Mouse (Mus musculus) adrenal gland, postnatal 36 days (tissue): ENCODE measurements around the gene Prss34. TPM values are rescaled to one million over a fixed set of nuclear protein-coding genes. Genes with fewer than 3 reads are reported as not detected.

Experiments used
- DNase-seq, 2 experiments: peaks; one replicate each; pipeline ENCODE4 v3.0.0; 2021; ENCODE audit warnings: mixed read lengths in 1 of 2
- long read RNA-seq, 2 experiments: library from polyadenylated mRNA; stranded (forward); transcript quantifications; one replicate each; pipeline ENCODE4 v2.0.0; 2021; ENCODE audit warnings: borderline sequencing depth in 2 of 2
- total RNA-seq, 2 experiments: library from RNA; stranded (reverse); gene quantifications; 2 replicates each; pipeline ENCODE4 v1.2.3; 2021

Gene Prss34
- total RNA-seq, result under 1 TPM; 0.30 to 0.43 TPM
- long read RNA-seq, experiment 1, result 0 reads
- long read RNA-seq, experiment 2, result 0 reads

DNA sequence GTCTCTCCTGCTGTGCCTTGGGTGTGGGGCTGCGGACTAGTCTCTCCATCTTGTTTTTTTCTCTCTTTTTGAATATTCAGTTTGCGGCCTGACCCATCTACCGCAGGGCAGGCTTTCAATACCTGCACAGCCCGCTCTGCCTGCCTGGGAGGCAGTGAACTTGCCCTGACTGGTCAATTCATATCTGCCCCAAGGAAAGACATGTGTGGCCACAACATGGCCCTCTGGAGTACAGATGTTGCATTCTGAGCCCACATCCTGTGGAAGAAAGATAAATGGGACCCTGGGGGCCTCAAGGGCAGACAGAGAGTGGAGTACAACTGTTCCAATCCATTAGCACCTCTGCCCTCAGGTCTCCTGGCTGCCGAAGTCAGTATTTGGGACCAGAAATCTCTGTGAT, at the start of gene Prss34:
Prss34 (plus strand) TSS at position 301 of the 400 bp plus-strand sequence.
- no peak for DNase-seq

DNA sequence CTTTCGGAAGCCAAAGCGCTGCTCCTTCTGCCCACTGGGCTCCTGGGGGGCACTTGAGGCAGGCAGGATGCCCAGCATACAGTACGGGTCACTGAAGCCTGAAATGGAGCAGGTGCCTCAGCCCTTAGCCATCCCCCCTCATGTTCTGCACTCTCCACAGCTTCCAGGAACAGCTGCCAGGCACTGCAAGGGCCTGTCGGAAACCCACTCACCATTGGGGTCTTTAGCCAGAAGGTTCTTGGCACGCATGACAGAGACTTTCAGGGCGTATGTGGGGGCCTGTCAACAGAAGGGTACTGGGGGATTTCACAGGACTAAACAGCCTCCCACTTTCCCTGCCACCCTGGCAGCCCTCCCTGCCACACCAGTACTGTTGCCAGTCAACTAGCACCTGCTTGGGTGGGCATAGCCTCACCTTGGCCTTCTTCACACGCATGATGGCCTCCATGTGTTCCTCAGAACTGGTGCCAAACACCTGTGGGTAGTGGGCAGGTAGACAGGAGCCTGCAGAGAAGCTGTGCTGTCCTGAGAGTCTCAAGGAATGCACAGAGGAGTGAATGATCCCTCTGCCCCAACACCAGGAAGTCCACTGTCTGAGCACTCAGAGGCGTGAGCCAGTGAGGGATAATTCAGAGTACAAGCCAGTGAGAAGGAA, 47.9 kb upstream of the Prss34 start:
- no peak for DNase-seq

DNA sequence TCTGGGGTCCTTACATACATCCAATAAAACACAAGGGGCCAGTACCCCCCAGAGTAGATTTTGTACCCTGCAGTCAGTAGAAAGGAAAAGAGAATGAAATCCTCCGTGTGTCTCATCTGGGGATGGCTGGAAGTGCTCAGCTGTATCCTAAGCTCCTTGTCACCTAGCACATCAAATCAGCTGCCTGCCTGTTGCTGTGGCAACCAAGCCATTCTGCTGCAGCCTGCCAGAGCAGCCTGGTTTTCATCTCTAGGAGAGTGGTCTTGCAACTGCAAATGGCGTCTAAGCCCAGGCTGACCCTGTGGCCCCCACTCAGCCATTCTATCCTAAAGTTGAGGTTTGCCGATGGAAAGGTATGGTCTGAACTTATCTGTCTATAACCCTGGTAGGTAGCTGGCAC, 45.6 kb upstream of the Prss34 start:
- no peak for DNase-seq

DNA sequence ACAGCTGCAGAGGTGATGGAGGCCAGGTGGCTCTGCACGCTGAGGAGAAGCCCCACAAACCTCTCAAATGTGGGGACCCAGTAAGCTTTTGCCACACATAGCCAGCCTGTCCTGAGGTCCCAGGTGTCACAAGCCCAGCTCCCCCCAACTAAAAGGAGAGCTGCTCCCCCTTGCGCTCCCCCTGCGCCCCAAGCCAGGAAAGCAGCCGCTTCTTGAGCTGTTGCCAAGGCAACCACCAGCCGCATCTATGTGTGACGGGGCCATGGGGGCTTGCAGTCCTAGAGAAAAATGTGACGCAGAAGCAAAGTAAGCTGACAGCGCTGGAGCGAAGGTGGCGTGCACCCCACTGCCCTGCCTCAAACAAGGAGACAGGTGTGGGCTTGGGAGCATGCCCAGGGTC, 44.4 kb upstream of the Prss34 start:
- no peak for DNase-seq

DNA sequence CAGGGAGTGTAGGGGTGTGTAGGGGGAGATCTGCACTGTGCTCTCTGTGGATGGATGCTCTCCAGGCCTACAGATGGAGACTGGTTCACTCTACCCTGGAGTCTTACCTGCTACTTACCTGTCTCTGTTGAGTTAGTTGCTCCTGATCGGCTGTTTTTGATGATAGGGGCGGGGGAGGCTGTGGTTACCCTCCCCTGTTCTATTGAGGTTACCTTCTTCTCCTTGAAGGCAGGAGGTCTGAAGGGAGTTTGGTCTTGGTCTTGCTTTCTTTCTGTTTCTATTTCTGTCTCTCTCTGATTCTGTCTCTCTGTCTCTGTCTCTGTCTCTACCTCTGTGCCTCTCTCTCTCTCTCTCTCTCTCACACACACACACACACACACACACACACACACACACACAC, 43.1 kb upstream of the Prss34 start:
- no peak for DNase-seq

DNA sequence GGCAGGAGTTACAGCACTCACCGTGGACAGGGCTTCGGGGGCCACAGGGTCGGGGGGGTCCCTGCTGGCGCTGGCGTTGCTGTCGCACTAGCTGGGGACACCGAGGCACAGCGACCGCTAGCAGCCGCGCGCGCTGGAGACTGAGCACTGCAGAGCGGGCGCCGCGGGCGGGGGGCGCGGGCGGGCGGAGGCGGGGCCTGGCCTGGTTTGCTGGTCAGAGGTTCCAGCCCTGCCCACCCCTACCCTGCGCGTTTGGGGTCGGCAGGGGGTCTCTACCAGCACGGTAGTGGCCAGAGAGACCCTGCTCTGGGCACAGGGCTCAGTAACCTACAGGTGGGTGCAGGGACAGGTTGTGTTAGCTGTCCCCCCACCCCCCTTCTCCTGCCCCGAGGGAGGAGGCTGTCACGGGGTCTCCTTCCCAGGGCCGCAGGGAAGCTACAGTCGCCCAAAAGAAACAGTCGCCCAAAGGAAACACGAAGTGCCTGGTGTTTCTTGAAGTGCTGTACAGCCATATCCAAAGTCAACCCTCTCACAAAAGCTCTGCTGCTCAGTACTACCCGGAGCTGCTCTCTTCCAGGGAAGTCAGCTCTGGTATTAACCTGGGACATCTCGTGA, 41.9 kb upstream of the Prss34 start, which contains the start of gene Baiap3:
Baiap3 (minus strand) TSS at position 225 of the 615 bp plus-strand sequence.
- peak in 1 of 2 experiments; percentile 35 for DNase-seq

DNA sequence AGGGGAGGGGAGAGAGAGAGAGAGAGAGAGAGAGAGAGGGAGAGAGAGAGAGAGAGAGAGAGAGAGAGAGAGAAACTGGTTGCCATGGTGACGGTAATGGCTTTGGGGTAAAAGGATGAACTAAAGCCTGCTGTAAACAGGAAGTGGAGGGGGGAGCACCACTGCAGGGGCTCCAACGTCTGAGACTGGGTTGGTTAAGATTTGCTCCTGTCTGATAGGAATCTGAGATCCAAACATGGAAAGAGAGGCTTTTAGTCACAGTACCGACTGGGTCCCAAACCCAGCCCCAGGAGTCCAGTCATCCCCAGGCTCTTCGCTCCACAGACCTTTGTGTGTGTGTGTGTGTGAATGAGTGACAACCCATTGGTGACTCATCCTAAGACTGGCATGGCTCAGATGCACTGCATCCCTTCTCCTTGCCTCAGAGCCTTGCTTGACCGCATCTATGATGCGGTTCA, 40.4 kb upstream of the Prss34 start:
- DNase-seq, result no peak

DNA sequence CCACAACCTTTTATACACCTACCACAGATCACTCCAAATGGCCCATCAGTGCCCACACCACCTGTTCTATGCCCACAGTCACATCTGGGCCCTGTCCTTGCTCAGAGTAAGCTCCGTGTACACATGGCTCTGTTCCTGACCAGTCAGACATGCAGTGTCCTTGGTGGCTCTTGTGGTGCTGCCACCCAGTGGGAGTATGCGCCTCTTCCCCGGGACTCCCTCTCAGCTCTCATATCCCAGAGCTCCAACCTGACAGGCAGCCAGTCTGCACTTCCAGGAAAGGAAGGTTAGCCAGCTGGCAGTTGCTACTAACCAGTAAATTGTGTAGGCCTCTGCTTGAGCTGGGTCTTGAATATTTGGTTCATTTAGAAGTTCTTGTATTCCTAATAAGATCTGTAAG, 33.7 kb upstream of the Prss34 start:
- peak; percentile 77 to 80 for DNase-seq

DNA sequence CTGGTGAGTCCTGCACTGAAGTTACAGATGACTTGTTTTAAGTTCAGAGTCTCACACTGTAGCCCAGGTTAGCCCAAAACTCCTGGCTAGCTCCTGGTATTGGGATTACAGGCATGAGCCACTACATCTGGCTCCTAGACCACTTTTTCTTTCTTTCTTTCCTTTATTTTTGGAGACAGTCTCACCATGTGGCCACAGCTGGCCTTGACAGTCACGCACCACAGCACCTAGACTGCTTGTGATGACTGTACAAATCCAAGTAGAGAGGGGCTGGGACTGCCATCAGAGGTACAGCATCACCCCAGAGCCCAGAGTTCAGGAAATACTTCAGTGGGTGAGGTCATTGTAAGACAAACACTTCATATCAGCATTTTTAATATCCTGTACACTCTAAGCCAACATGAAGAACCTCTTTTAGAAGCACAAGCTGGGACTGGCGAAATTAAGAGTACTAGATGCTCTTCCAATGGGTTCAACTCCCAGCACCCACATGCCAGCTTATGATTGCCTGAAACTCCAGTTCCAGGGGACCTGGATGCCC, 27.3 kb upstream of the Prss34 start:
- DNase-seq, result no peak

DNA sequence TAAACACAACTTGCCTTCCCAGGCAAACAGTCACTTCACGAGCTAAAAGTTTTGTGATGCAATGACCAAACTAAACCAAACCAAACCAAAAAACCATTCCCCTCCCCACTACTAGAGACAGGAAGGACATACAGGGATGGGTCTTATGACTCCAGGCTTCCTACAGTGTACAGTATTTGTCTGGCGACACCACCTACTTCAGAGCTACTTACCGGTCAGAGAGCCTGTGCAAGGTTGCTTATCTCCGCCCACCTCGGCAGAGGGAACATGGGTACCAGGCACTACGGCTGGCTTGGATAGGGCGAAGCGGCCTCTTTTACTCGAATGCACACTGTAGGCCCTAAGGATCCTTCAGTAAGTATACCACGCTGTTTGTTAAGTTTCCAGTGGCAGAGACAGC, 25.9 kb upstream of the Prss34 start:
- no peak for DNase-seq

DNA sequence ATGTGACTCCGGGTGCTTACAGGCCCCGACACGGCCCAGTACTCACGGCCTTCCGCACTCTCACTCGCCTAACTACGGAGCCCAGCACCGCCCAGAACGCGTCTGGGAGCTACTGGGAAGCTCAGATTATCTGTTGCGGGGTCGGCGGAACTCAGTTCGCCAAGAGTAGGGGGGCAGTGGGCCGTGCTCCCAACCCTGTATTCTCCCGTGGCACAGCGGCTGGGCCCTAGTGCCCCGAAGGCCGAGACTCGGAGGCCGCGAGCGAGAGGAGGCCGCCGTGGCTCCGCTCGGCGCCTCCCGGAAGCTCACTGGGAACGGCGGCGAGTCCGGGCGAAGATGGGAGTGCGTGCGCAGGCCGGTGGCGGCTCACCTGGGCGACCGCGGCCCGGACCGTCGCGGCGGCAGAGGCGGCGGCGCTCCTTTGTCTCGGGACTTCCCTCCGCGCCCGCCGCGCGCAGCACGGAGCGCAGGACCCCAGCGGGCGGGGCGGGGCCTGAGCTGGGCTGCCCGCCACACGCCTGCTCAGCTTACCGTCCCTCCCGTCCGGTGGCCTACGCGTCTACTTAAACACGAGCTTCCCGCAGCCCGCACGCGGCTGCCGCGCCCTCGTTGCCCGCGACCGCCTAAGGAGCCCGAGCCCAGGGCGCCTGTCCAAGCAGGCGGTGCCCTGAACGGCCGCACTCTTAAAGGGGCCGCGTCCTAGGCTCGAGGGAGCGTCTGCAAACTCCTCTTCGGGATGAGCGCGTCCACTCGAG, 25.1 kb upstream of the Prss34 start:
- peak; percentile 88 to 89 for DNase-seq

DNA sequence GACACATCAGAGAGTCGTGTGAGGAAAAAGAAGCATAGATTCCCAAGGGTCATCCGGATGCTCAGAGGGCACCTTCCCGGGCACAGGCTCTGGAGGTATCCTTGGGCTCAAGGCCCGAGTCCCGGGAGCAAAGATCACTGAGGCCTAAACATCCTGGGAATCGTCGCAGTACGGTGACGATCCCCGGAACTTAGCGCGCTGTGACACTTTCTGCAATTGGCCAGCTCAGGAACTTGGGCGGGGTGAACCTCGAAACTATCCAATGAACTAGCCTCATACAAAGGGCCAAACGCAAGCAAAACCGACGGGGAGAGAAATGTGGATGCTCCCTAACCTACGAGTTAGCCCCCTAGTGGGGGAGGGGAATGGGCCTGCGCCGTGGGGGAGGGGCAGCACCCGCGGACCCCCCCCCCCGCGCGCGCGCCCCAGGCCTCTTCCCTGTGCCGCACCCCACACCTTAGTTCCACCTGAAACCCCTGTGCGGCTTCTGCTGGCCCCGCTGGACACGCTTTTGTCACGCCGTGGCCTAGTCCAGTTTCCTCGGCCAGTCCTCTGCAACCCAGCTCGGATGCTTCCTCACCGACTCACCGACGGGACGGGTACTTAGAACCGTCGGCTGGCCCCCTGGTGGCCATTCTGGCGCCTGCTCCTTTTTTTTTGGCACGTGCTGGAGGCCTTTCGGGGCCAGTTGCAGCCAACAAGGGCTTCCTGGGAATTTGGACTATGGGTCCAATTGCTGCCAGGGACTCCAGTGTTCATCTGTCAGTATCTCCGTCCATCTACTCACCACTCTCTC, 24.3 kb upstream of the Prss34 start:
- peak; percentile 92 for DNase-seq

DNA sequence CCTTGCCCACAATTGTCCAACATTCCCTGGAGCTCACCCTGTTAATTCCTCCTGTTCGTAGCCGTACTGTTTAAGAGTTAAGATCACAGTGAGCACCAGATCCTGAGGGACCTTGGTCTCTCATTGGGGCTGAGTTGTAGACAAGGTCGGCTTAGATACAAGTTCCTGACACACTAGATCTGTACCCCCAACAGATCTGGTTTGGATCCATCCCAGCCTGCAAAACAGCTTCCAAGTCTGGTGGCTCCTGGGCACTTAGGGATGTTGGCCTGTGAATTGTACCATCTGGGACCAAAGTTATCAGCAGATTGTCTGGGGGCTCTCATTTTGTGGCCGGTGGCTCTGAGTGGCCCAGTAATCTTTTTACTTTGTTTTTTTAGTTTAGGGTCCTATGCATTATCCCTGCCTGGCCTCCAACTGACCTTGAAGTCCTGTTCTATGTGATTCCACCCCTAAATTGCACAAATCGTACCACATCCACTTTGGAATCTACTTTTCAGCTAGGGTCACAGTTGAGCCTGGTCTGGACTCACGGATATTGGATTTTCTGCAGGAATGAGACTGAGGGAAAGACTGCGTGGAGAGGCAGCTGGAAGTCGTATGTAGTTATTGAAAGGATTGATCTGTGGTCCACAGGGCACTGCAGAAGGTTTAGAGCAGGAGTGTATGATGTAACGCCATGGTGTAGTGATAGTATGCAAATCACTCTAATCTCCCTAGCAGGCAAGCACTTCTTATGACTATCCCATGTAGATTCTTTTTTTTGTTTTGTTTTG, 23.4 kb upstream of the Prss34 start, which contains the start of gene Ube2i:
Ube2i (minus strand) TSS at position 52 of the 776 bp plus-strand sequence.
- no peak for DNase-seq

DNA sequence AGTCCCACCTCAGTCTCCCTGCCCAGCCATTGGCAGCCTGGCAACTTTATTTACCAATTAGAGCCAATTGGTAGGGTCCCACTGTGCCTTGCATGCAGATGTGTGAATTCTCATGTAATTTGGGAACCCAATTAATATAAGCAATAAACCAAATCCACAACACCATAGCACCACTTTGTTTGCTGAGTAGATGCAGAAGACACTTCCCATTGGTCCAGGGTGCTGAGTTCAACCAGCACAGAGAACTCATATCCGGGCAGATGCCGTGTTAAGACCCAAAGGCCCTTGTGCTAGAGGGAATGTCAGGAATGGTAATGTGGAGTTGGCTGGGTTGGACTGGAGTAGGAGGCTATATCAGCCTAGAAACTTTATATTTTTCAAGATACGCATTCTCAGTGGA, 22.4 kb upstream of the Prss34 start:
- DNase-seq, result no peak

DNA sequence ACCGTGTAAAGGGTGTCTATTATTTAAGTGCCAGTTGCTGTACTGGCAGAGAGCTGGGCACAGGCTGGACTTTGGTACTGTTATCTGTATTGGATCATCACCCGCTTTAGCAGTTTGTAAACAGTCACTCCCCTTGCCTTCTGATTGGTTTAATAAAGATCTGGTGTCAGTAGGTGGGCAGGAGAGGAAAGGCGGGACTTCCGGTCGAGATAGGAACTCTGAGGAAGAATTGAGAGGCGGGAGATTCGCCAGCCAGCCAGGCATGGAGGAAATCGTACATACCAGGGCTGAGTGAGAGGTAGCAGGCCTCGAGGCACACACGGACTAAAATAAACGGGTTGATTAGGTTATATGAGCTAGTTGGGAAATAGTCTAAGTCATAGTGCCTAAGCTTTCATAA, 16.1 kb upstream of the Prss34 start:
- DNase-seq, result peak; percentile 59 to 66

DNA sequence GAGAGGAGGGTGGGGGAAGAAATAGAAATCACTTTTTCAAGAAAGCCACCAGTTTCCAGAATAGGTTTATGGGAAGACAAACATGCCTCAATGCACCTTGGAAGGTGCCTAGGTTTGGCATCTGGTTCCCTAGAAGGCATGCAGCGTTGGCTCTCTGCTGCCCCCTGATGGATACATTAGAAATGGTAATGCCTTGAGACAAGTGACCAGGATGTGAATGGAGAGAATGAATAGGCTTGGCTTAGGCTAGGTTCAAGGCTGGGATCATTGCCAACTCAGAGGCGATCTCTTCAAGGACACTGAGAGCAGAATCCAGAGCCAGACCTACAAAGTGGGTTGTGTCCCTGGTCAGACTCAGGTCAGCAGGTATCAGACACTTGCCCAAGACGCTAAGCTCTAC, 13.2 kb upstream of the Prss34 start:
- peak; percentile 71 to 86 for DNase-seq

DNA sequence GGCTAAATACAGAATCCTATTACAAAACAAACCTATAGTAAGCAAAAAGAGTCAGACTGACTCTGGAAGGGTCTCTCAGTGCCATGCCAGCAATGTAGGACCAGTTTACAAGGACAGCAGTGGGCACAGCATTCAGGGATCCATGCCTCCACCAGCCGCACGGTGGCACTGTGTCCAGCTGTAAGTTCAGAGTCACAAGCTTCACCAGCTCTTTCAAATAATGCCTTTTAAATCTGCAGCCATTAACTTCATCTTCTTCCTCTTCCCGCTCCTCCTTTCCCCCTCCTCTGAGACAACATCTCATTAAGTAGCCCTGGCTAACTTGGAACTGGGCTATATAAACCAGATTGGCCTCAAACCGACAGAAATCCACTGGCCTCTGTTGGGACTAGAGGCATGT, 9.4 kb upstream of the Prss34 start:
- DNase-seq, result peak; percentile 67 to 76

DNA sequence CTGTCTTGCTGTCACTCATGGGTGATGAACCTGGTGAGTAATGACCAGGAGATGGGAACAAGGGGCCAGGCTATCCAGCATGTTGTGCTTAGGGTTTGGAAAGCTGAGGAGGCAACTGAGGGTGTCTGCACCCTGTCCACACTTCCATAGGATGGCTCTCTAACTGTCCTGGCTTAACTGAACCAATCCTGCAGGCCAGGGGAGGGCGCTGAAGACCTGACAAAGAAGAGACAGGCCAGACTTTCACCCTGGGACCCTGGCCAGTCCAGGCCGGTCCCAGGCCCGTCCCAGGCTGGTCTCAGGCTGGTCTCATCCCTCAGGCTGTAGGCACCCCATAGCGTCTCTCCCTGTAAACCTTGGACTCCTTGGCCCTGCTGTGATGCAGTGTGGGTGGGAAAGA, 7.8 kb upstream of the Prss34 start:
- DNase-seq, result no peak

DNA sequence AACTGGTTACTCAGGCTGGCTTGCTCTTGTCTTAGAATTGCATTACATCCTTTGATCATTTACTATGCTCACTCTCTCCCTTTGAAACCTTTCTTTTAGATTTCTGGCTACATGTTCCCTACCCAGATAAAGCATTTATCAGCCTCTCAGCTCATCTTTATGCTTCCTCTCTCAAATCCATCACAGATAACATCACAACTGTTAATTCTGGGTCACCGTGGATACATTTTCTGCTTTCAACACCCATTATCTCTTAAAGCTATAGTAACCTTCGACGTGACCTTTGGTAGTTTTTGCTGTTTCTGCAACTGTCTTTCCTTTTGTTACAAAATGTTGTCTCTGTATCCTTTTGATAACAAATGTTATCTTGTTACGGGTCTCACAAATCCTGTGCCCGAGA, 4.7 kb upstream of the Prss34 start:
- no peak for DNase-seq

DNA sequence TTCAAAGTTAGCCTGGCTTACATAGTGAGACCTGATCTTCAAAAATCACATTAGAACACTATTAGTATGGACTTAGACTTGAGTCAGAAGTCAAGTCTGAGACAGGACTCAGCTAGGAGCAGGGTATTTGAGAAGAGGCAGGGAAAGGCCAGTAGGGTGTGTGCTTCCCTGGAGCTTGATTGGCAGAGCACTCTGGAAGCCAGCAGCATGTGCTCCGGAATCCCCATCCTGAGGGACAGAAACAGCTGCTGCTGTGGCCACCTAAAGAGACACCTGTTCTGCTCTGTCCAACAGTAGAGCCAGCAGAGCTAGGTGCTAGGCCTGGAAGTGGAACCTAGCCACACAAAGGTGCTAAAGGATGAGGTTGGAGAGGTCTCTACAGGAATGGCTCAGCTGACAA, 4.1 kb upstream of the Prss34 start:
- no peak for DNase-seq

DNA sequence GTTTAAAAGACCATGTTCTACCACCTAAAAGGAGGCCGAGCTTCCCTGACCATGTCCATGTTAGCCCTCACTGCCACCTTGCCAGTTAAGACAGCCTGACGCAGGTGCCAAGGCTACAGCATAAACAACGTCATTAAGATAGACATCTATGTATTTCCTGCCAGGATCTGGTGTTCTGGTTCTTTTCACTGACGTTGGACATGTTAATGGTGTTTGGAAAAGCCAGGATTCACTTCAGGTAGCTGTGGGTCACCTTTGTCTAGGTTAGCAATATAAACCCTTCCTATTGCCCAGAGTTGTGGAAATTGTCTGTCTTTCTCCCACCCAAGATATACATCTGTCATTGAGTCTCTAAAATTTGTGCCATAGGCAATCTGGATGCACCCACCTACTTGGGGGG, 10.2 kb downstream of the Prss34 start, which contains the start of gene Prss28:
Prss28 (plus strand) TSS at position 301 of the 400 bp plus-strand sequence.
- DNase-seq, result no peak
